Mouse (Mus musculus): ENCODE measurements around the gene Oas1e.

DNA sequence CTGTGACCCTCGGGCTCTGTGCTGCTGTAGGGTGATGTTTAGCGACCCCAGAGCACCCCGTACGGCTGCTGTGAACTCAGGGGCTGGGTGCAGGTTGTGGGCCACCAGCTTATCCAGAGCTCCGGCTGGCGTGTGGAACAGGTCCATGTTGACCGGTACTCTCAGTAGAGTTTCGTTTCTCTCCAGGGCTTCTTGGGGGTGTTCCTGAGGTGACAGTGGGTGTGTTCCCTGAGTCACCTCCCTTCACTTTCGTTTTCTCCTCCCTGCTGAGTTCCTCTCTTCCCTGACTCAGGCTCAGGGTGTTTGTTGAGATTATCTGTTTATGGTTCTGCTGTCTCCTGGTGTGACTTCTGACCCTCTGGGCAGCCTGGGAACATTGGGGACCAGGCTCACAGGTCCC lies 17.9 kb downstream of the Oas1e start, which contains the start of gene Oas3:
- no peak for TF ChIP-seq CTCF (IDR thresholded peaks at IDR 0.05)
- no peak for TF ChIP-seq EP300 (IDR thresholded peaks at IDR 0.05)

All from lung, postnatal 0 days (tissue).